Mouse (Mus musculus) midbrain, embryonic 14.5 days (tissue): ENCODE results near the gene Nt5c. TPM values are rescaled to one million over a fixed set of nuclear protein-coding genes. Genes with fewer than 3 reads are reported as not detected.
A peak's percentile ranks its signal among the peaks of the same experiment; 100 is the strongest.
"Not testable (repeated sequence)": the region's sequence is repeated elsewhere in the genome, so short reads cannot be mapped to it uniquely, and the experiment has no call there.

ENCODE experiments used
- ATAC-seq: fragments of 200-750 bp; cut with Nextera tagmentation; 2 replicates; pipeline ENCODE4 v1.8.0; 2017; ENCODE audit warnings: moderate number of reproducible peaks, moderate library complexity; ENCODE audit not compliant: low FRiP score, low TSS enrichment
- DNase-seq: peaks from one replicate; pipeline ENCODE4 v3.0.0-alpha.2; 2015
- H3K27ac ChIP-seq: fragments of 300-500 bp; sonication (generic); replicated peaks from 2 replicates; pipeline ENCODE4 v1.5.1; 2014; ENCODE audit warnings: mild to moderate bottlenecking, low read depth, low read length, moderate library complexity
- H3K27me3 ChIP-seq: fragments of 300-500 bp; sonication (generic); 2 replicates; pipeline ENCODE4 v1.6.1; 2014; ENCODE audit warnings: low read length, control low read depth, mixed read lengths; ENCODE audit not compliant: control insufficient read depth, insufficient read depth
- H3K36me3 ChIP-seq: fragments of 300-500 bp; sonication (generic); 2 replicates; pipeline ENCODE4 v1.6.1; 2014; ENCODE audit warnings: low read length, control low read depth; ENCODE audit not compliant: control insufficient read depth, insufficient read depth
- H3K4me1 ChIP-seq: fragments of 300-500 bp; sonication (generic); 2 replicates; pipeline ENCODE4 v1.6.1; 2014; ENCODE audit warnings: mild to moderate bottlenecking, antibody characterized with exemption, low read length, control low read depth; ENCODE audit not compliant: control insufficient read depth, insufficient read depth
- H3K4me2 ChIP-seq: fragments of 300-500 bp; sonication (generic); 2 replicates; pipeline ENCODE4 v1.6.1; 2014; ENCODE audit warnings: mild to moderate bottlenecking, low read length, moderate library complexity
- H3K4me3 ChIP-seq: fragments of 300-500 bp; sonication (generic); replicated peaks from 2 replicates; pipeline ENCODE4 v1.5.1; 2014; ENCODE audit warnings: low read depth, low read length
- H3K9ac ChIP-seq: fragments of 300-500 bp; sonication (generic); replicated peaks from 2 replicates; pipeline ENCODE4 v1.6.1; 2014; ENCODE audit warnings: mild to moderate bottlenecking, low read length, moderate library complexity
- H3K9me3 ChIP-seq: fragments of 300-500 bp; sonication (generic); 2 replicates; pipeline ENCODE4 v1.6.1; 2016; ENCODE audit warnings: low read length, control low read depth, mixed read lengths; ENCODE audit not compliant: control insufficient read depth
- whole genome bisulfite sequencing: fragments of 180-500 bp; shearing (Covaris S2); extraction: QIAGEN DNeasy Blood & Tissue Kit; methylation state at CpG from one replicate; pipeline ENCODE4 v1.1.7; 2014; 5-methylcytosine and 5-hydroxymethylcytosine counted together
- polyA plus RNA-seq: library from polyadenylated mRNA; unstranded; fragments of >200 nt; fragmentation: Nextera tagmentation; extraction: Ambion mirVana; gene quantifications from 2 replicates; pipeline ENCODE4 v1.2.1, GENCODE M21; 2014

The Nt5c gene
- polyA plus RNA-seq: 93.9 and 110 TPM in 2 replicates

DNA sequence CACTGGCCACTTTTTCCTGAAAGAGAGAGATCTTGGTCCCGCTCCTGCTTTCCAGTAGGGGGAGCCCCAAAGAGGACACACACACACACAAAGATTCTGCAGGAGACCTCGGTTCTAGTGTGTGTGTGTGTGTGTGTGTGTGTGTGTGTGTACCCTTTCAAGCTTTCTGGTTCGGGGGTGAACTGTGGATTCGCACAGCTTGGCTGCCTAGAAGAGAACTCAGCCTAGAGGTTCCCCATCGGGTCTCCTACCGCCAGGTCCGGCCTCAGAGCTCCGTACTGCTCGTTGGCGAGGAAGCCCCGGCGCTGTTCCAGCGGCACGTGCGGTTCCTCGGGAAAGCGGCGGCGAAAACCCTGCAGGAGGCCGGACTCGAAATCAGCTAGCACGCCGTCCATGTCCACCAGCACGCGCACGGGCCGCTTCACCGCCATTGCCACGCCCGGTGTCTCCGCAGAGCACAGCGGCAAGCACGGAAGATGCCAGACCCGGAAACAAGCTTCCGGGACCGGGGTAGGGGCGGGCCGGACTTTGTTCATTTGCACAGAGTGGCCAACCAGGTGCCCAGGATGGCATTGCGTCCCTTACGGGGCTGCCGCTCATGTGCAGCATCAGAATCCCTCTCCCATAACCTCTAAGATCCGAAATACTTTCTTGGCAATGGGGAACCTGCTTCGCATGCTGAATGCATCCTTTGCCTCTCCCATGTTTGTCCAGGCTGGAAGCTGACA, at the start of gene Nt5c:
Gene Nt5c, minus strand, starts transcription at position 507 of the 728 bp plus-strand sequence.
- H3K27me3 ChIP-seq: no peaks in the 10 kb centered on the region
- peak within 1 kb of the TSS; percentile 87 for H3K27ac ChIP-seq
- DNase-seq: peak; percentile 88
- H3K4me1 ChIP-seq: peaks cover 17% of the 10 kb centered on the region; the same call in 1 of the 2 replicates
- WGBS: under 1% methylated on average over 43 of the region's 43 CpGs
- peak within 1 kb of the TSS; percentile 59 for H3K4me3 ChIP-seq
- ATAC-seq: peak; percentile 90
- no peaks in the 10 kb centered on the region for H3K9me3 ChIP-seq
- H3K4me2 ChIP-seq: peak within 1 kb of the TSS; percentile 70
- peaks cover 22% of the 10 kb centered on the region for H3K36me3 ChIP-seq
- H3K9ac ChIP-seq: peak within 1 kb of the TSS; percentile 74

- WGBS: 60% methylated on average over 2 of the region's 2 CpGs
- no peak overlapping the region for H3K27ac ChIP-seq
- H3K36me3 ChIP-seq: peaks cover 12% of the 10 kb centered on the region
Measured at GRCm38 (mm10) chr11:115538045-115538444, 46.4 kb upstream of the Nt5c start.

GRCm38 (mm10) chr11:115536856-115537568, 45.4 kb upstream of the Nt5c start:
- no peak overlapping the region for H3K9ac ChIP-seq
- H3K4me2 ChIP-seq: peak overlapping the region; percentile 43
- WGBS: 84% methylated on average over 10 of the region's 10 CpGs
- H3K36me3 ChIP-seq: peaks cover 23% of the 10 kb centered on the region
- no peaks in the 10 kb centered on the region for H3K9me3 ChIP-seq
- H3K4me3 ChIP-seq: peak overlapping the region; percentile 91; the same call in 1 of the 2 replicates
- peaks cover 16% of the 10 kb centered on the region for H3K4me1 ChIP-seq
- DNase-seq (no peak), ATAC-seq (no peak)
- no peaks in the 10 kb centered on the region for H3K27me3 ChIP-seq
- H3K27ac ChIP-seq: peak overlapping the region; percentile 99

More at GRCm38 (mm10) chr11:115538045-115538444, 46.4 kb upstream of the Nt5c start:
- no peaks in the 10 kb centered on the region for H3K27me3 ChIP-seq
- DNase-seq (no peak), ATAC-seq (no peak)
- H3K9me3 ChIP-seq: no peaks in the 10 kb centered on the region
- H3K9ac ChIP-seq: no peak overlapping the region
- no peak overlapping the region for H3K4me3 ChIP-seq
- no peak overlapping the region for H3K4me2 ChIP-seq
- peaks cover 16% of the 10 kb centered on the region for H3K4me1 ChIP-seq

DNA sequence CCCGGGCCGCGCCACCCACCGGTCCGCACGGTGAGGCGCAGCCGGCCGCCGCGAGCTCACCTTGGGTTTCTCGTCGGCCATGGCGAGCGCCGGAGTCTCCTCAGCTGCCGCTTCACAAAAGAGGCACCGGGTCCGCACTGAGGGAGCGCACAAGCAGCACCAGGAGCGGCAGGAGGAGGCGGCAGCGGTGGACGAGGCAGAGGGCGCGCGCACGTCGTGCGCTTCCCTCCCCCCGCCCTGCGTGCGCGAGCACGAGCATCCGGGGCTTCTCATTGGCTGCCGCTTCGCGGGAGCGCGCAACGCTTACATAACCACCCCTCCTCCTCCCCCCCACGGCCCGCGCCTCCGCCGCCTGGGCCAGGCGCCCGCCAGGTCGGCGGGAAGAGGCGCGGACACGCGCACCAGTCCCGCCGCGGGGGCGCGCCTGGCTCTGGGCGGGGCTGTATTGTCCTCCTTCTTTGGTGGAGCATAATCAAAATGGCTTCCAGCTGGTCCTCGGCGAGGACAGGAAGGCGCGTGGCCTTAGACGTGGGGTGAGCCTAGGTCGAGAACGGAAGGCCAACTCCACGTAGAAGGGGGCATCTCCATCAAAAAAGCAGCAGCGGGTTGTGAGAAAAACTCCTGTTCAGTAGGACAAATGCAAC, 44.5 kb upstream of the Nt5c start, which contains the start of gene Sumo2:
Gene Sumo2, minus strand, starts transcription at position 239 of the 644 bp plus-strand sequence.
- Histone ChIP-seq H3K27ac (peak within 1 kb of the TSS; percentile 99), H3K4me2 (peak within 1 kb of the TSS; percentile 77), H3K9me3 (no peaks in the 10 kb centered on the region), H3K4me1 (peaks cover 16% of the 10 kb centered on the region), H3K4me3 (peak within 1 kb of the TSS; percentile 91), H3K9ac (peak within 1 kb of the TSS; percentile 87), H3K27me3 (no peaks in the 10 kb centered on the region), H3K36me3 (peaks cover 31% of the 10 kb centered on the region)
- peak; percentile 99 for DNase-seq
- WGBS: under 1% methylated on average over 54 of the region's 70 CpGs
- peak; percentile 88 for ATAC-seq

GRCm38 (mm10) chr11:115535401-115536037, 43.9 kb upstream of the Nt5c start:
- H3K9me3 ChIP-seq: no peaks in the 10 kb centered on the region
- H3K4me3 ChIP-seq: peak overlapping the region; percentile 91
- WGBS: under 1% methylated on average over 75 of the region's 84 CpGs

DNA sequence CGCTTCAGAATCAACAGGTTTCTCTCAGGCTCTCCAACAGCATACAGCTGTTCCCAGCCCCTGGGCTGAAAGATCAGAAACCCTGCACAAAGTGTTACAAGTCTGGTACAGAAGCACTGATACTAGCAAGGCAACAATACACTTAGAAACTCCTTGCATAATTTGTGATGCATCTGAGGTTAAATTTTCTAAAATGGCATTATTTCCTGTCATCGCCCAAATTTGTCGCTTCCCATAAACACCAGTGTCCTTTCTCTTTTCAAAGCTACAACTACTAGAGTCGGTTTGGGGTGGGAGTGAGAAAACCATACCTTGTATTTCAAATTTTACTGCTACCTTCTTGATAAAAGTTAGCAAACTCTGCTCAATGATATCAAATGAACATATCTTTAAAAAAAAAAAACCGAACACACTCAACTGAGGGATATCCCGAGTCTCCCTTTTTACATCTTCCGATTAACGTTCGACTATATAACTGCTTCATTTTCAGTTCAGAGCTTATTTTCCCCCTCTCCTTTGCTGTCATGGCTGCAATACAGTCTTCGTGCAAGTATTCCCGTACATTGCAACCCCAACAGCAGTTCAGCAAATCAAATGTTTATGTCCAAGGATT, 43.2 kb upstream of the Nt5c start:
- Histone ChIP-seq H3K4me3 (peak overlapping the region; percentile 91), H3K27me3 (no peaks in the 10 kb centered on the region), H3K4me1 (peaks cover 16% of the 10 kb centered on the region), H3K27ac (peak overlapping the region; percentile 99), H3K4me2 (peak overlapping the region; percentile 77), H3K9ac (peak overlapping the region; percentile 87), H3K9me3 (no peaks in the 10 kb centered on the region), H3K36me3 (peaks cover 38% of the 10 kb centered on the region)
- ATAC-seq: no peak
- 6% methylated on average over 11 of the region's 11 CpGs for WGBS
- peak; percentile 19 for DNase-seq

More at GRCm38 (mm10) chr11:115535401-115536037, 43.9 kb upstream of the Nt5c start:
- ATAC-seq (peak; percentile 77), DNase-seq (peak; percentile 89)
- Histone ChIP-seq H3K9ac (peak overlapping the region; percentile 87), H3K36me3 (peaks cover 34% of the 10 kb centered on the region), H3K4me2 (peak overlapping the region; percentile 77), H3K27ac (peak overlapping the region; percentile 99), H3K4me1 (peaks cover 16% of the 10 kb centered on the region), H3K27me3 (no peaks in the 10 kb centered on the region)

- not testable (repeated sequence) for H3K27ac ChIP-seq, H3K4me1 ChIP-seq, ATAC-seq, H3K4me2 ChIP-seq, H3K9ac ChIP-seq, H3K27me3 ChIP-seq, H3K9me3 ChIP-seq, H3K4me3 ChIP-seq, DNase-seq
- 92% methylated on average over 3 of the region's 3 CpGs for WGBS
- peaks cover 76% of the 10 kb centered on the region for H3K36me3 ChIP-seq
Measured at GRCm38 (mm10) chr11:115526446-115526845, 34.8 kb upstream of the Nt5c start.

DNA sequence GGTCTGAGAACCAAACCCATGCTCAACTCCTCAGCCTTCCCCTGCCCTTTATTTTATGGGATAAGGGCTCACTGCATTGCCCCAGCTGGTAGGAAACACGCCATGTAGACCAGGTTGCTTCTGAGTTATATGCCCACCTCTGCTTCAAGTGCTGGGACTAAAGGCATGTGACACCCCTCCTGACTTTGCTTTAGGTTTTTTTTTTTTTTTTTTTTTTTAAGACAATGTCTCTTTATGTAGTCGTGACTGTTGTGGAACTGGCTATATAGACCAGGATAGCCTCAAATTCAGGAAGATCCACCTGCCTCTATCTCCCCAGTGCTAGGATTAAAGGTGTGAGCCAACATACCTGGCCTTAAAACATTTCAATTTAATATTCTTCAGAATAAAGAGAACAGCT, 31.0 kb upstream of the Nt5c start:
- Histone ChIP-seq H3K9me3 (no peaks in the 10 kb centered on the region), H3K27ac (no peak overlapping the region), H3K9ac (no peak overlapping the region), H3K4me2 (no peak overlapping the region), H3K4me3 (no peak overlapping the region), H3K4me1 (no peaks in the 10 kb centered on the region), H3K27me3 (no peaks in the 10 kb centered on the region), H3K36me3 (peaks cover 50% of the 10 kb centered on the region)
- DNase-seq (no peak), ATAC-seq (no peak)
- WGBS: 89% methylated on average over 2 of the region's 2 CpGs
